Mouse (Mus musculus): ENCODE measurements at regions not wholly inside any gene's neighbourhood (a gene's known extent, or its start where the extent isn't known, plus 50 kb on each side); places are given as distances from the start of the nearest gene placed in this dataset.

DNA sequence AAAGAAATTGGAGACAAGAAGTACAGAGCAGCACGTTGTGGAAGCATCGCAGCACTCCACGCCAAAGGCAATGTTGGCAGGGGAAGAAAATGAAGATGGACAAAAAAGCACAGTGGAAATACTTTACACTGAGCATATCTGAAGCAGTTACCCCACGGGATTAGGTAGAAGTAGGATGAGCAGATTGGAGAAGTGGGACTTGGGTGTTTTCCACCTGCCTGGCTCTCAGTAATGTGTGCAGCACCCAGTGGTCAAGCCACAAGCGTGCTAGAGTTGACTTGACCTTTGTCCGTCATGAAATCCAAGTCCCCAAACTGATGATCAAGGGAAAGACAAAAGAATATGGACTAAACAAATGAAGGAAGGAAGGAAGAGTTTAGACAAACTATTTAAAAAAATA lies 235.1 kb upstream of the Btg1 start:
- no peaks in the 10 kb centered on the region for H3K4me1 ChIP-seq (replicated peaks)
- H3K36me3 ChIP-seq = no peaks in the 10 kb centered on the region
- WGBS = 92% methylated on average over 6 of the region's 6 CpGs
- no peaks in the 10 kb centered on the region for H3K27me3 ChIP-seq
- H3K4me3 ChIP-seq = no peak overlapping the region
- H3K9me3 ChIP-seq = no peaks in the 10 kb centered on the region
- no peak overlapping the region for H3K4me2 ChIP-seq
- no peak for ATAC-seq (ENCODE audit: low read depth)
- no peak overlapping the region for H3K9ac ChIP-seq
- H3K27ac ChIP-seq (replicated peaks) = no peak overlapping the region

DNA sequence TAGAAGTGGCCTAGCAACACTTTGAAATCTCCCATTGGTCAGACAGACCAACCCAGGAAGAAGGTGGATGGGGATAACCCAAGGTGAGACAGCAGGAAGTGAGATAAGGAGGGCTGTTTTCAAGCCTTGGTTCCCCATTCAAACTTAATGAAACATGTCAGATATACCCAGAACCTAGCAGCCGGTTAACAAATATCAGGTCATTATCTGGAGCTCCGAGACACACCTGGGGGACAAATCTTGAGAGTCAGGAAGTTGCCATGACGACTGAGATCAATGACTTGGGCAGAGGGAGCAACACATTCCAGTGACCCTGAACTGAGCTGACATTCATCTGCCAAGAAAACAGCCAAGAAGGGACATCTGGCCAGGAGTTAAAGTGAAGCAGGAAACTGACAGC lies 225.1 kb upstream of the Btg1 start:
- H3K36me3 ChIP-seq = no peaks in the 10 kb centered on the region
- no peak overlapping the region for H3K4me3 ChIP-seq
- no peak for ATAC-seq (ENCODE audit: low read depth)
- H3K27me3 ChIP-seq = no peaks in the 10 kb centered on the region
- H3K27ac ChIP-seq (replicated peaks) = no peak overlapping the region
- H3K4me2 ChIP-seq = no peak overlapping the region
- H3K9ac ChIP-seq = no peak overlapping the region
- no peaks in the 10 kb centered on the region for H3K9me3 ChIP-seq
- WGBS = 61% methylated on average over 3 of the region's 3 CpGs
- H3K4me1 ChIP-seq (replicated peaks) = peaks cover 4% of the 10 kb centered on the region; the same call in 1 of the 2 replicates

DNA sequence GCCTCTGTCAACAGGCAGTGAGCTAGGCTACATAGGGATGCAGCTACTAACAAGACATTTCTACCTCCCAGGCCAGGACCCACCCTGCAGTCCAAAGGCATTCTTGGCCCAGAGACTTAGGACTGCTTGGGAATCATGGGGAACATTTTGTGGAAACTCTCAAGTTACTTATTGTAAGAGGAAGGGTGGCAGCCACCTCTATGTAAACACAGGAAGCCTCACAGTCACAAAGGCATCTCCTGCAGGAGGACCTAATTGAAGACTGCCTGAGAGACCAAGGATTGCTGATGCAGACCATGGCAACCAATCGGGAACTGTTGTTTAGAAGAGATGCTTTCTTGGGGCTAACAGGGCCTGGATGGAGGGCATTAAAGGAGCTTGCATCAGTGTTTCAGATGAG lies 224.0 kb upstream of the Btg1 start:
- no peaks in the 10 kb centered on the region for H3K9me3 ChIP-seq
- H3K9ac ChIP-seq = no peak overlapping the region
- 88% methylated on average over 1 of the region's 1 CpGs for WGBS
- H3K4me2 ChIP-seq = no peak overlapping the region
- no peak overlapping the region for H3K27ac ChIP-seq (replicated peaks)
- peaks cover 9% of the 10 kb centered on the region; the same call in 1 of the 2 replicates for H3K4me1 ChIP-seq (replicated peaks)
- no peaks in the 10 kb centered on the region for H3K36me3 ChIP-seq
- H3K27me3 ChIP-seq = no peaks in the 10 kb centered on the region
- no peak for ATAC-seq (ENCODE audit: low read depth)
- H3K4me3 ChIP-seq = no peak overlapping the region

DNA sequence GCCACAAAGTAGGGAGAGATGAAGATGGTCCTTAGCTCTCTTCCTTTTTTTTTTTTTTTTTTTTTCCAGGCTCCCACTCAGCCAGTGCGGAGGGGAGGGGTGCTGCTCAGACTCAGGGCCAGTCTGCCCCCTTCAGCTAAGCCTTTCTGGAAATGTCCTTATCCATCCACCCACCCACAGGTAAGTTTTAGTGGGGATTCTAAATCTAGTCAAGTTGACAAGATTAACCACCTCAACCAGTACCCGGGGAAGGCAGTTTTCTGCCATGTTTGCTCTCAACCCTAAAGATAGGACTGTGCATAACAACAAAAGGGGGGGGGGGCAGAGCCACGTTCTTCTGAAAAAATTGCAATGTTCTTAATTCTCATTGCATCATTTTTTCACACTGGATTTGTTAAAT lies 222.6 kb upstream of the Btg1 start:
- Histone ChIP-seq H3K9me3 (no peaks in the 10 kb centered on the region), H3K27me3 (no peaks in the 10 kb centered on the region), H3K9ac (no peak overlapping the region), H3K4me2 (no peak overlapping the region), H3K4me1 (replicated peaks) (peaks cover 9% of the 10 kb centered on the region; the same call in 1 of the 2 replicates), H3K36me3 (no peaks in the 10 kb centered on the region), H3K27ac (replicated peaks) (no peak overlapping the region), H3K4me3 (no peak overlapping the region)
- no peak for ATAC-seq (ENCODE audit: low read depth)
- WGBS = 89% methylated on average over 3 of the region's 3 CpGs

DNA sequence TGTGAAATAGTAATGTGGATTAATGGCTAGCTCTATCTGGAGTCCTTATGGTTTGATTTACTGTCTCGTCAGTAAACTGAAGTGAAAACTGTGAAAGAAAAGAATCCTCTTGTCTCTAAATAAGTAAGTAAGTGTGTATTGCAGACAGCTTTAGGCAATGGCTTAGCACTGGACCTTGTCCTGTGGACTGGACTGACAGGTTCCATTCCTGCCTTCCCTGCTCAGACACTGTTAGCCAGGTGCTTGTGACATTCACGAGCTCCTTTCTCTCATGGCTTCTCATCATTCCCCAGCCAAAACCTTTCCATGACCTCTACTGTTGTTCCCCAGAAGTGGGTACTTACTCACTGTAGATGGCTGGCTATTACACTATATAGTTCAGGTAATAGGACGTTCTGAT lies 221.8 kb upstream of the Btg1 start:
- no peak for ATAC-seq (ENCODE audit: low read depth)
- peaks cover 15% of the 10 kb centered on the region for H3K4me1 ChIP-seq (replicated peaks)
- H3K4me2 ChIP-seq = no peak overlapping the region
- H3K36me3 ChIP-seq = no peaks in the 10 kb centered on the region
- no peaks in the 10 kb centered on the region for H3K27me3 ChIP-seq
- H3K9ac ChIP-seq = no peak overlapping the region
- no peaks in the 10 kb centered on the region for H3K9me3 ChIP-seq
- H3K27ac ChIP-seq (replicated peaks) = no peak overlapping the region
- 74% methylated on average over 3 of the region's 3 CpGs for WGBS
- no peak overlapping the region for H3K4me3 ChIP-seq

DNA sequence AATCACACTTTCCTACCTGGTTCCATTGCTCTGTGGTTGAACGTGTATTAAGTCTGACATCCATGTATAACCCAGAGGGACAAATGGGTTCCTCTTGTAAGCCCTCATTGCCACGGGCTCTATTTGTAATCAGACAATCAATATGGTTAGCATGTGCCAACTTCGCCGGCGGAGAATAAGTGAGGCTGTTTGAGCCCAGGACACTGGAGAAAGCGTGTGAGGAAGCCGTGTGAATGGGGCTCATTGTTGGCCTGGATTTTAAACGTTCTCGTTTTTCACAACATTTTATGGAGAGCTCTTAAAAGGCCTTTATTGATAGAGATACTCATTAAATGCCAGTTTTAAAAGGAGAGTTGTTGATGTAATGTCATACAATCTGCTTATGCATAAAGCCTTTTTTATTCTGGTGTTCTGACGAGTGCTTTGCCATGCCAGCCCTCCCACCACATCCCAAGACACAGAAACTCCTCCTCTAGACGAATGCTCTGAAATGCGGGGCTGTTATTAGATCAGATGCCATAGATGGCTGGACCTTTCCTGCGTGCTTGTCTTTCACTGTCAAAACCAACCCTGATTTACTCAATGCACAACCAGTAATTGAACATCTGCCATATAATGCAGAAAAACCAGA lies 218.8 kb upstream of the Btg1 start:
- peak; percentile 60 for ATAC-seq (ENCODE audit: low read depth)
- no peaks in the 10 kb centered on the region for H3K9me3 ChIP-seq
- H3K4me1 ChIP-seq (replicated peaks) = peaks cover 15% of the 10 kb centered on the region
- H3K27me3 ChIP-seq = no peaks in the 10 kb centered on the region
- H3K27ac ChIP-seq (replicated peaks) = peak overlapping the region; percentile 46
- WGBS = 52% methylated on average over 13 of the region's 13 CpGs
- H3K4me3 ChIP-seq = no peak overlapping the region
- peak overlapping the region; percentile 7 for H3K4me2 ChIP-seq
- no peaks in the 10 kb centered on the region for H3K36me3 ChIP-seq
- H3K9ac ChIP-seq = no peak overlapping the region

DNA sequence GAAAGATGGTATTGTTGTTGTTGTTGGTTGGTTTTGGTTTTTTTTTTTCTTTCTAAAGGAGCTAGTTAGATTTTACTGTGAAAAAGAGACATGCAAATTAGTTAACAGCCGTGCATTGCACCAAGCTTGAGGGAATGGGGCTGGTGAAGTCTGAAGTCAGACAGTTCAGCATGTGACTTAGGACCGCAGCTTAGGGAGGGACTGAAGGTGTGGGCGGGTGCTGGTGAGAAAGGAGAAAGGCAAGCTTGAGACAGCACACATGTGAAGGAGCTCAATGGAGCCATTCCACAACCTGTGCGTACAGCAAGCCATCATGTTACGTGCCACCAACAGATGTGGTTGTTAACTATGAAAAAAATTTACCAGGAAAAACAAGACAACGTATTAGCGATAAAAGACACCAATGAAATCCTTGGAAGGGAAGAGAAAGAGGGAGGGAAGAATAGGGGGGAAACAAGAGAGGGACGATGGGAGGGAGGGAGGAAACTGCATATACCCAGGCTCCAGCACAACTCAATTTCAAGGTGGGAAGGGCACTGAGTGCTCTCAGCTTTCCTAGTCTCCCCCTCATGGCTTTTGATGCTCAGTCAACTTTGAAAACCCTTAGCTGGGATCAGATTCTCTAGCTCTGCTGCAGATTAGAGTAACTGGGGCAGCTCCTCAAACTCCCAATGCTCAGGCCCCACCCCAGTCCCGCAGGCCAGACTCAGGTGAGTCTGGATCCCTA lies 218.1 kb upstream of the Btg1 start:
- no peaks in the 10 kb centered on the region for H3K9me3 ChIP-seq
- ATAC-seq (ENCODE audit: low read depth) = no peak
- peak overlapping the region; percentile 7; the same call in 1 of the 2 replicates for H3K4me2 ChIP-seq
- H3K27ac ChIP-seq (replicated peaks) = peak overlapping the region; percentile 38; the same call in 1 of the 2 replicates
- H3K9ac ChIP-seq = no peak overlapping the region
- no peak overlapping the region for H3K4me3 ChIP-seq
- WGBS = 74% methylated on average over 9 of the region's 9 CpGs
- H3K27me3 ChIP-seq = no peaks in the 10 kb centered on the region
- H3K36me3 ChIP-seq = no peaks in the 10 kb centered on the region
- H3K4me1 ChIP-seq (replicated peaks) = peaks cover 15% of the 10 kb centered on the region

DNA sequence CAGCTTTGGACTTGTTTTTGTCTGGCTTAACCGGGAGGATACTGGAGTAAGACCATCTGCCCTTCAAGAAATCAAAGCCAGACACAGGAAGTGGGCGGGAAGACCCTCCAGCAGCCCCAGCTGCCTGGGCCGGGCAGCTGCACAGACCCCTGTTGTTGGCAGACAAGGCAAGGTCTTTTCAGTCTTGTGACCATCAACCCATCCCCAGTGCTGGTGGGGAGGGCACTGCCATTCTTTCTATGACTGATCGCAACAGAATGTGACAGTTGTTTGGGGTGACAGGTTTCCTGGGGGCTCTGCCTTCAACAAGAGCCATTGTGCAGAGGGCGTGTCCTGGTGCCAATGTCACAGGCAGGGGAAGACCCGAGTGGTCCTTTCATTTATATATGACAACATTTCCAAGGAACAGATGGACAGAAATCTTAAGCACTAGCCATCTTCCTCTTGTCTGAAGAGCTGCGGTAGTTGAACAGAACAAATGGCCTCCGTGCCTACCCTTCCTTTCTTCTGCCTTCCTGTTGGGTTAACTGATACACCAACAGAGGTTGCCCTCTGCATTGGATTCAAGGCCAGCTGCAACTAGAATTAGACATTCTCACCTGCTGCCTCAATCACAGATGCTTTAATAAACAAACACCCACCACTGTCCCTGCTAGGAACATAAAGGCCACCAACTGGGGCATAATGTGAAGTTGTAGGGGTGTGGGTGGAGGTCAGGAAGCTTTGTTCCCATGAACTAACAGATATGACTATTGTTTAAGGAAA lies 217.0 kb upstream of the Btg1 start:
- 46% methylated on average over 8 of the region's 8 CpGs for WGBS
- no peak overlapping the region for H3K4me3 ChIP-seq
- no peak overlapping the region for H3K9ac ChIP-seq
- H3K27me3 ChIP-seq = no peaks in the 10 kb centered on the region
- peak; percentile 38; the same call in 1 of the 2 replicates for ATAC-seq (ENCODE audit: low read depth)
- H3K9me3 ChIP-seq = no peaks in the 10 kb centered on the region
- no peak overlapping the region for H3K4me2 ChIP-seq
- peaks cover 15% of the 10 kb centered on the region for H3K4me1 ChIP-seq (replicated peaks)
- H3K36me3 ChIP-seq = no peaks in the 10 kb centered on the region
- H3K27ac ChIP-seq (replicated peaks) = no peak overlapping the region

DNA sequence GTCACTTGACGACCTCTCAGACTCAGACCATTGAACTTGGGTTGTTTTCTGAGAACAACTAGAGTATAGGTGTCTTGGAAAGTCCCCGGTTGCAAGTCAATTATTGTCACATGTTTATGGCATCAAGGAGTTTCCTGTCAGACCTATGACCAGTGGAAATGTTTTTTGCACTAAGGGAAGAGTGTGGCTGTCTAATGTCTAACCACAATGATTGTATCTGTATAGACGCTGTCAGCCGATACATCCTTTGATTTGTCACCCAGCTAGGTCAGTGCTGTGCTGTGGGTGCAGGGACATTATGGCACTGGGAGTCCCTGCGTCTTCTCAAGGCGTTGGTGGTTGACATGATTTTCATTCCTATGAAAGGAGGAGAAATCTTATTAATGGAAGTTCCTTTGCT lies 216.0 kb upstream of the Btg1 start:
- no peak overlapping the region for H3K4me3 ChIP-seq
- H3K4me2 ChIP-seq = no peak overlapping the region
- ATAC-seq (ENCODE audit: low read depth) = no peak
- no peak overlapping the region for H3K27ac ChIP-seq (replicated peaks)
- no peaks in the 10 kb centered on the region for H3K27me3 ChIP-seq
- no peaks in the 10 kb centered on the region for H3K36me3 ChIP-seq
- no peak overlapping the region for H3K9ac ChIP-seq
- H3K9me3 ChIP-seq = no peaks in the 10 kb centered on the region
- H3K4me1 ChIP-seq (replicated peaks) = peaks cover 15% of the 10 kb centered on the region
- WGBS = 91% methylated on average over 6 of the region's 6 CpGs

DNA sequence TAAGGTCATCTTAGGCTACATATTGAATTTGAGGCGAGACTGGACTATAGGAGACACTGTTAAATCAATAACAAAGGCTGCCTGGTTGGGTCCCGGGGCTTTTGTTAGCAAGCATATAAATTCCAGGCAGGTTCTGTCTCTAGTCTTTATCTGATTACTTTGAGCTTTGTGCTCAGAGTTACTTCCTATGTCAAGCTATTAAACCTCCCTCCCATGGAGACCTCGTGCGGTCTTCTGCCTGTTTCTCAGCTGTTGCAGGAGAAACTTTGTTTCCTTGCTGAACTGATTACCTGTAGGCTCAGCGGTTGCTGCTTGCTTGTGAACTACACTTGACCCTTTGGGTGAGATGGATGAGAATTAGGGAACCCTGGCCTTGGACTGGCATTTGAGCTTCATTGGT lies 210.5 kb upstream of the Btg1 start:
- H3K9me3 ChIP-seq = no peaks in the 10 kb centered on the region
- no peaks in the 10 kb centered on the region for H3K4me1 ChIP-seq (replicated peaks)
- H3K36me3 ChIP-seq = no peaks in the 10 kb centered on the region
- 37% methylated on average over 5 of the region's 5 CpGs for WGBS
- ATAC-seq (ENCODE audit: low read depth) = no peak
- no peak overlapping the region for H3K4me3 ChIP-seq
- no peak overlapping the region for H3K4me2 ChIP-seq
- H3K27ac ChIP-seq (replicated peaks) = no peak overlapping the region
- H3K27me3 ChIP-seq = no peaks in the 10 kb centered on the region
- H3K9ac ChIP-seq = no peak overlapping the region

DNA sequence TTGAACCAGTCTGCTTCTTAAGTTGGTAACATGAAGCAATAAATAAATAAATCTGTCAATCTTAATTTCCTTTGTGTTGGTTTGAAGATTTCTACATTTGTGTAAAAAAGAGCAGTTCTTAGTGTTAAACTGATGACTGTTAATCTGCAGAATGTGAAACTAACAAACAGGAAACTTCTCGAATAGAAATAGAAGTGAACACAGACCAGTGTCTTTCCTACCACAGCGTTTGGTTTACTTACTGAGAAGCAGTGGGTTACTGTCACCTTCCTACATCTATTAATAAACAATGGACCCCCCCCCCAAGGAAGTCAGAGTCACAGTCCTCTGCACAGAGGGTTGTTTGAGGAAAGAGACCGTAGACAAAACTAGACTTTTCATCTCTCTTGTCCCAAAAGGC lies 209.0 kb upstream of the Btg1 start:
- Histone ChIP-seq H3K9me3 (no peaks in the 10 kb centered on the region), H3K27ac (replicated peaks) (no peak overlapping the region), H3K4me2 (no peak overlapping the region), H3K36me3 (no peaks in the 10 kb centered on the region), H3K4me1 (replicated peaks) (no peaks in the 10 kb centered on the region), H3K27me3 (no peaks in the 10 kb centered on the region), H3K4me3 (no peak overlapping the region), H3K9ac (no peak overlapping the region)
- ATAC-seq (ENCODE audit: low read depth) = no peak
- 79% methylated on average over 3 of the region's 3 CpGs for WGBS

DNA sequence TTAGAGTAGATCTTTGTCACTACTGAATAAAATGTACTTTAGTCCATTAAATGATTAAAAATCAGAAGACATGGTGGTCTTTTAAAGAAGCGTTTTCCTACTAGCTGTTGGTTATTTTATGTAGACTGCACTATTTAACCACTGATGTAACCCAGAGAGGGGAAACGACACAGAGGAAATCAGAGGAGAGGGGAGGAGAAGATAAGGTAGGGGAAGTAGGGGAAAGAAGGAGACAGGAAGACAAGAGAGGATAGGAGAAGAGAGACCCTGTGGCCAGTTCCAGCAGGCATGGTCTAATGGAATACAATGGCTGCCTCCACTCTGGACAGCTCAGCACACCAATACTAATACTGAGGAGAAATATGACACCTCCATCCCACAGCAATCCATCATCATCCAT lies 208.6 kb upstream of the Btg1 start:
- Histone ChIP-seq H3K9ac (no peak overlapping the region), H3K36me3 (no peaks in the 10 kb centered on the region), H3K4me1 (replicated peaks) (no peaks in the 10 kb centered on the region), H3K4me3 (no peak overlapping the region), H3K9me3 (no peaks in the 10 kb centered on the region), H3K27ac (replicated peaks) (no peak overlapping the region), H3K27me3 (no peaks in the 10 kb centered on the region), H3K4me2 (no peak overlapping the region)
- 84% methylated on average over 2 of the region's 2 CpGs for WGBS
- no peak for ATAC-seq (ENCODE audit: low read depth)

All from neural tube, embryonic 13.5 days (tissue).